Mouse (Mus musculus) cerebellum, adult 2 months (tissue): ENCODE measurements around the gene Pdia4.

ENCODE experiments used
- CTCF ChIP-seq: fragments of 200-500 bp; IDR thresholded peaks from 2 replicates; pipeline ENCODE4 v1.5.1; 2011; ENCODE audit warnings: low read depth, mild to moderate bottlenecking, control low read depth, low read length, moderate library complexity, borderline replicate concordance; ENCODE audit not compliant: insufficient read depth
- POLR2A ChIP-seq: fragments of 200-500 bp; IDR thresholded peaks from 2 replicates; pipeline ENCODE4 v1.6.1; 2011; ENCODE audit warnings: low read length, control low read depth, borderline replicate concordance; ENCODE audit not compliant: insufficient read depth

- TF ChIP-seq CTCF: no peak
- TF ChIP-seq POLR2A: no peak
These were observed 5.8 kb downstream of the Pdia4 start for GRCm38 (mm10) chr6:47807419-47807818.
